Mouse (Mus musculus) kidney, adult 2 months (tissue): ENCODE data around the gene Scarb1. TPM values are rescaled to one million over a fixed set of nuclear protein-coding genes. Genes with fewer than 3 reads are reported as not detected.

Source experiments
- DNase-seq: peaks from one replicate; pipeline ENCODE4 v3.0.0; 2021
- H3K27ac ChIP-seq: fragments of 200-500 bp; 2 replicates; pipeline ENCODE4 v1.5.1; 2012; ENCODE audit warnings: low read depth, low read length, control low read depth, inconsistent platforms; ENCODE audit not compliant: insufficient read depth
- H3K27me3 ChIP-seq: fragments of 200-500 bp; replicated peaks from 2 replicates; pipeline ENCODE4 v1.6.1; 2012; ENCODE audit warnings: mild to moderate bottlenecking, moderate library complexity, low read length, inconsistent platforms; ENCODE audit not compliant: control insufficient read depth, insufficient read depth
- H3K36me3 ChIP-seq: fragments of 200-500 bp; 2 replicates; pipeline ENCODE4 v1.6.1; 2012; ENCODE audit warnings: mild to moderate bottlenecking, moderate library complexity, low read length, inconsistent platforms; ENCODE audit not compliant: control insufficient read depth, insufficient read depth
- H3K4me1 ChIP-seq: fragments of 200-500 bp; 2 replicates; pipeline ENCODE4 v1.6.1; 2011; ENCODE audit warnings: low read length; ENCODE audit not compliant: control insufficient read depth, insufficient read depth
- H3K4me3 ChIP-seq: fragments of 200-500 bp; 2 replicates; pipeline ENCODE4 v1.5.1; 2011; ENCODE audit warnings: mild to moderate bottlenecking, low read depth, low read length, control low read depth; ENCODE audit not compliant: insufficient read depth
- CTCF ChIP-seq: fragments of 200-500 bp; conservative IDR thresholded peaks from 2 replicates; pipeline ENCODE4 v1.5.1; 2011; ENCODE audit warnings: low read depth, mild to moderate bottlenecking, control low read depth, low read length, moderate library complexity, mixed read lengths; ENCODE audit not compliant: insufficient read depth, insufficient read length
- POLR2A ChIP-seq: fragments of 200-500 bp; IDR thresholded peaks from one replicate; pipeline ENCODE4 v1.6.1; 2011; ENCODE audit warnings: low read depth, low read length, control low read depth
- WGBS: fragments of 180-500 bp; shearing (Covaris S2); methylation state at CpG from one replicate; pipeline ENCODE4 v1.1.7; 2018; 5-methylcytosine and 5-hydroxymethylcytosine counted together
- polyA plus RNA-seq: library from polyadenylated mRNA; depleted of rRNA; stranded (reverse); fragments of >200 nt; gene quantifications from 2 replicates; pipeline ENCODE4 v1.2.3, GENCODE M21; 2012

The Scarb1 gene
- polyA plus RNA-seq, 1 experiment, result 35.5 TPM

- H3K36me3 ChIP-seq, result no peaks in the 10 kb centered on the region
- no peaks in the 10 kb centered on the region for H3K4me1 ChIP-seq
- WGBS, result 72% methylated on average over 14 of the region's 14 CpGs
- TF ChIP-seq CTCF (no peak), POLR2A (no peak)
- H3K27me3 ChIP-seq, result no peaks in the 10 kb centered on the region
- H3K4me3 ChIP-seq, result no peak overlapping the region
- no peak overlapping the region for H3K27ac ChIP-seq
- no peak for DNase-seq
These were observed 35.4 kb downstream of the Scarb1 start for GRCm38 (mm10) chr5:125305229-125306081.

GRCm38 (mm10) chr5:125304245-125304856 is 36.5 kb downstream of the Scarb1 start:
- H3K27ac ChIP-seq, result no peak overlapping the region
- H3K4me3 ChIP-seq, result no peak overlapping the region
- H3K4me1 ChIP-seq, result no peaks in the 10 kb centered on the region
- DNase-seq, result peak; percentile 57
- WGBS, result 39% methylated on average over 18 of the region's 18 CpGs
- TF ChIP-seq POLR2A, result no peak
- TF ChIP-seq CTCF, result no peak
- no peaks in the 10 kb centered on the region for H3K36me3 ChIP-seq
- H3K27me3 ChIP-seq, result no peaks in the 10 kb centered on the region

GRCm38 (mm10) chr5:125303055-125303454 is 37.8 kb downstream of the Scarb1 start:
- TF ChIP-seq POLR2A (no peak), CTCF (no peak)
- WGBS, result 89% methylated on average over 6 of the region's 6 CpGs
- no peak overlapping the region for H3K27ac ChIP-seq
- no peak for DNase-seq
- H3K4me3 ChIP-seq, result no peak overlapping the region
- H3K27me3 ChIP-seq, result no peaks in the 10 kb centered on the region
- H3K4me1 ChIP-seq, result no peaks in the 10 kb centered on the region
- no peaks in the 10 kb centered on the region for H3K36me3 ChIP-seq

- 72% methylated on average over 9 of the region's 9 CpGs for WGBS
These were observed 42.7 kb downstream of the Scarb1 start for GRCm38 (mm10) chr5:125298234-125298633.

GRCm38 (mm10) chr5:125297171-125297570 is 43.7 kb downstream of the Scarb1 start:
- no peaks in the 10 kb centered on the region for H3K27me3 ChIP-seq
- H3K27ac ChIP-seq, result no peak overlapping the region
- H3K4me3 ChIP-seq, result no peak overlapping the region
- no peaks in the 10 kb centered on the region for H3K4me1 ChIP-seq
- no peaks in the 10 kb centered on the region for H3K36me3 ChIP-seq
- no peak for DNase-seq
- 95% methylated on average over 7 of the region's 7 CpGs for WGBS
- TF ChIP-seq CTCF, result no peak
- TF ChIP-seq POLR2A, result no peak

More at GRCm38 (mm10) chr5:125298234-125298633, 42.7 kb downstream of the Scarb1 start:
- Histone ChIP-seq H3K27me3 (no peaks in the 10 kb centered on the region), H3K36me3 (no peaks in the 10 kb centered on the region), H3K4me1 (no peaks in the 10 kb centered on the region), H3K27ac (no peak overlapping the region; the same call in 1 of the 2 replicates), H3K4me3 (no peak overlapping the region)
- DNase-seq, result peak; percentile 15
- TF ChIP-seq CTCF, result no peak
- TF ChIP-seq POLR2A, result no peak

- DNase-seq, result no peak
- Histone ChIP-seq H3K4me3 (no peak overlapping the region), H3K27me3 (no peaks in the 10 kb centered on the region), H3K4me1 (no peaks in the 10 kb centered on the region), H3K36me3 (no peaks in the 10 kb centered on the region), H3K27ac (no peak overlapping the region)
- no peak for TF ChIP-seq POLR2A
- no peak for TF ChIP-seq CTCF
- WGBS, result 63% methylated on average over 7 of the region's 7 CpGs
These were observed 47.9 kb downstream of the Scarb1 start for GRCm38 (mm10) chr5:125292951-125293350.

GRCm38 (mm10) chr5:125291895-125292294 is 49.0 kb downstream of the Scarb1 start:
- no peaks in the 10 kb centered on the region for H3K27me3 ChIP-seq
- no peak for DNase-seq
- no peaks in the 10 kb centered on the region for H3K36me3 ChIP-seq
- no peak overlapping the region for H3K27ac ChIP-seq
- no peak for TF ChIP-seq CTCF
- no peak overlapping the region for H3K4me3 ChIP-seq
- WGBS, result 90% methylated on average over 8 of the region's 8 CpGs
- H3K4me1 ChIP-seq, result no peaks in the 10 kb centered on the region
